Mouse (Mus musculus): ENCODE measurements around the gene Rai14. TPM values are rescaled to one million over a fixed set of nuclear protein-coding genes. Genes with fewer than 3 reads are reported as not detected.
A peak's percentile ranks its signal among the peaks of the same experiment; 100 is the strongest.

Gene Rai14
- polyA plus RNA-seq, 1 experiment from 2014 or later: 59.8 TPM

DNA sequence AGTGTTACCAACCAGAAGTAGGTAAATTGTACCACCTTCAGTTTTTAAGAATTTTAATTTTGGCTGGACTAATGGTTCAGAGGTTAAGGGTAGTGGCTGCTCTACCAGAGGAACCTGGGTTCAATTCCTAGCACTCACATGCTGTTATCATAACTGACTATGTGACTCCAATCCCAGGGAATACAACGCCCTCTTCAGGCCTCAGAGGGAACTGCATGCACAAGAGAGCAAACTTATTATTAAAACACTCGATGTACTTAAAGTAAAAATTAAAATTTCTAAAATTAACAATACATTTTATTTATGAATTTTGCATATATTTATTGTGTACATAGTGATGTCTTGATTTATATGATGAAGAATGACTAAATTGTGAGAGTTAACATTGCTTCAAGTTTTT, 127.9 kb downstream of the Rai14 start:
- 75% methylated on average over 2 of the region's 2 CpGs for WGBS
- H3K4me1 ChIP-seq: no peaks in the 10 kb centered on the region
- no peak for ATAC-seq (ENCODE audit: low FRiP score)

DNA sequence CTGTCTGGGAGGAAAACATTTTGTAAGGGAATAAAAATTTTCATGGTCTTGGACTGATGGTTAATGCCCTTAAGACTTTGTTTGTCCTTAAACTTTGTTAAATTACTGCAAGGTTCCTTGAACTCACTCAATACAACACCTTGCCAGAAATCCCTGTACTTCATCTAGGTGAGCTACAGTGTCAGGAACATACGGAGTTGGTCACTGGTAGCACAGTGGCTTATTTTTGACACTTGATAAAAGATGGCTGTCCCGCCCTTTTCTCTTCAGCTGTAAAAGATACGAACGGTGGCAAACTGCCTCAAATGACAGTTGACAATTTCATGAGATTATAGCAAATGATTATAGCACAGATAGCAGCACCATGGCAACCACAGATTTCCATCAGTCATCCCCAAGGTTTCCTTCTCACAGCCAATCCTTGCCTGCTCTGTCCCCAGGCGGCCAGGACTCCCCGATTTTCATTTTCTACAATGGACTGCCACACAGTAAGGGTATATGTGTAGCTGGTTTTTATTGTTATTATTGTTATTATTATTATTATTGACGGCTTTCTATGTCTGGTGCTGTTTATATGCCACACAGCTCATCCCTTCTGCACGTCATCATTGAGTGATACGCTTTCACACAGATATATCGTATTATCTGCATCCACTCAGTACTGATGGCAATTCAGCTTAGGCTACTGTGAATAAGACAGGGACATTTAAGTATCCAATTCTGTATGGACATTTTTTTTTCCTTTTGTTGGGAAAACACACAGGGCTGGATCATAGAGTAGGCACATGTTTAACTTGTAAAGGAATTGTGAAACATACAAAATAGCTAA, 129.9 kb downstream of the Rai14 start:
- Histone ChIP-seq H3K27ac (no peak overlapping the region), H3K4me3 (replicated peaks) (no peak overlapping the region), H3K36me3 (replicated peaks) (peaks cover 20% of the 10 kb centered on the region), H3K9ac (no peak overlapping the region), H3K4me1 (no peaks in the 10 kb centered on the region), H3K27me3 (no peaks in the 10 kb centered on the region), H3K9me3 (no peaks in the 10 kb centered on the region), H3K4me2 (no peak overlapping the region)
- peak; percentile 67; the same call in 1 of the 2 replicates for ATAC-seq (ENCODE audit: low FRiP score)
- WGBS: 85% methylated on average over 10 of the region's 10 CpGs

More for the DNA sequence above, 127.9 kb downstream of the Rai14 start:
- no peak overlapping the region for H3K9ac ChIP-seq
- no peak overlapping the region for H3K4me2 ChIP-seq
- no peak overlapping the region for H3K27ac ChIP-seq
- H3K27me3 ChIP-seq: no peaks in the 10 kb centered on the region
- no peaks in the 10 kb centered on the region for H3K9me3 ChIP-seq
- H3K4me3 ChIP-seq (replicated peaks): no peak overlapping the region
- peaks cover 21% of the 10 kb centered on the region for H3K36me3 ChIP-seq (replicated peaks)

DNA sequence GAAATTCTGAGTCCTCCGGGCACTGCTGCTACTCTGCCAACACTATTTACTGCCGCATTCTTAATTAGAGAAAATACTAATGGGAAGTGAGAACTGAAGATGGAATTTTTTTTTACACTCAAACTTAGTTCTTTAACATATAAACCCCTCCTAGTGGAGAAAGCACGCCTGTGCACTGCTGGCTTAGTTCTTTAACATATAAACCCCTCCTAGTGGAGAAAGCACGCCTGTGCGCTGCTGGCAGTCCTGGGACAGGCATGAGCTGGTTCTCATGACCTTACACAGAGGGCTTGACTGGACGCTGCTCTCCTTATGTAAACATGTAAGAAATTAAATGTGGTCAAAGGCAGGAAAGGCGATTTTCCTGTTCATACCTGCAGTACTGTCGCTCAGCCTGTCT, 131.0 kb downstream of the Rai14 start:
- ATAC-seq (ENCODE audit: low FRiP score): peak; percentile 88
- Histone ChIP-seq H3K27me3 (no peaks in the 10 kb centered on the region), H3K4me1 (no peaks in the 10 kb centered on the region), H3K4me2 (no peak overlapping the region), H3K36me3 (replicated peaks) (peaks cover 24% of the 10 kb centered on the region), H3K9ac (no peak overlapping the region), H3K4me3 (replicated peaks) (no peak overlapping the region), H3K27ac (no peak overlapping the region), H3K9me3 (no peaks in the 10 kb centered on the region)
- WGBS: 58% methylated on average over 8 of the region's 8 CpGs

DNA sequence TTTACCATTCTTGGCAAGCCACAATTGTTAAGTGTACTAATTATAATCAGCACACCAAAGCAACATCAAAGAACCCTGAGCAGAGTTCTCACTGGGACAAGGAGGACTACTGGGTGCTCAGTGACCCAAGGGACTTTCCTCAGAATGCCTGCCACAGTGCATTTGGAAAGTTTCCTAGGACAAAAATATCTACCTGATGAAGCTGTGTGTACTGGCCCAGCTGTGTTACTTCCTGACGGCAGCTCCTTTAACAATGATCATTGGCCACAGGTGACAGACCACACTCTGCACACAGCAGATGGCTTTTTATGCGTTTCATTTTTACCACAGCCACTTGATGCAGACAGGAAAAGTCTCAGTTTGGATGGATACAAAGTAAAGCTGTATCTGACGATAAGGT, 135.3 kb downstream of the Rai14 start:
- Histone ChIP-seq H3K27ac (no peak overlapping the region), H3K27me3 (no peaks in the 10 kb centered on the region), H3K9ac (no peak overlapping the region), H3K9me3 (no peaks in the 10 kb centered on the region), H3K4me1 (no peaks in the 10 kb centered on the region), H3K36me3 (replicated peaks) (peaks cover 49% of the 10 kb centered on the region), H3K4me2 (no peak overlapping the region), H3K4me3 (replicated peaks) (no peak overlapping the region)
- 85% methylated on average over 3 of the region's 3 CpGs for WGBS
- ATAC-seq (ENCODE audit: low FRiP score): no peak

DNA sequence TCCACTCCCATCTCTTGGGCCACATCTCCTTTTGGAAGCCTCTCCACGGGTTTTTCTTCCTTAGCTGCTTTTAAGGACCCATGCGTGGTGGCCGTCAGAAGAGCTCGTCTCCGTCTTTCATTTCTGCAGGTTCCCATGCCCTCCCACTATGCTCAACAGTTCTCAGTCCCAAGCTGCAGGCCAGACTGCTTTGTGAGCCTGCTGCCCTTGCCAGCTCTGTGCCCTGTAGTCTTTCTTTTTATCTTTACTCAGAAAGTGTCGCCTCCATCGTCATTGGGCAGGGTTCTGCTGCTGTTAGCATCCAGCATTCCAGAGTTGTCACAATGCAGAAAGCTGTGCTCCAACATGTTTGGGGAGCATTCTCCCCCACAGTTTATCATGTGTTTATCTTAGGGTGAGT, 147.9 kb downstream of the Rai14 start:
- Histone ChIP-seq H3K9me3 (no peaks in the 10 kb centered on the region), H3K36me3 (replicated peaks) (peaks cover 39% of the 10 kb centered on the region), H3K27me3 (no peaks in the 10 kb centered on the region), H3K4me1 (no peaks in the 10 kb centered on the region), H3K27ac (no peak overlapping the region), H3K9ac (no peak overlapping the region), H3K4me3 (replicated peaks) (no peak overlapping the region), H3K4me2 (no peak overlapping the region)
- 91% methylated on average over 7 of the region's 7 CpGs for WGBS
- ATAC-seq (ENCODE audit: low FRiP score): no peak

DNA sequence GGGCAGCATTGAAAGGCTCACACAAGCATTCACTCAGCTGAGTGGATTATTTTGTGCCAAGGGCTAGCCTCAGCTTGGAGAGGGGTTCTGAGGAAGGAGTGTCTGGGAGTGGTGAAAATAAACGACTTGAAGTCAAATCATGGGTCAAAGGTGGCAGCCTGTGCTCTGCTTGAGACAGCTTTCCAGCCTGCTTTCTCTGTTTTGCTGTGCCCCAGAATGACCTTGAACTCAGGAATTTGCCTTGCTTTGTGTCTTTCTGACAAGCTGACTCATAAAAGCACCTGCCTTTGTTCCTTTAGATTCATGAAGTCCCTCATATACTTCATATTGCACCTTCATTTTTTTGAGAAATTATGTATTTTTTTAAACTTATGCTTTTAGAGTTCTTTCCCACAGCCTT, 150.2 kb downstream of the Rai14 start:
- H3K27ac ChIP-seq: no peak overlapping the region
- no peaks in the 10 kb centered on the region for H3K4me1 ChIP-seq
- H3K36me3 ChIP-seq (replicated peaks): peaks cover 18% of the 10 kb centered on the region
- no peak overlapping the region for H3K9ac ChIP-seq
- H3K27me3 ChIP-seq: no peaks in the 10 kb centered on the region
- no peak overlapping the region for H3K4me3 ChIP-seq (replicated peaks)
- no peak for ATAC-seq (ENCODE audit: low FRiP score)
- no peaks in the 10 kb centered on the region for H3K9me3 ChIP-seq
- H3K4me2 ChIP-seq: no peak overlapping the region
- WGBS: 78% methylated on average over 1 of the region's 1 CpGs

DNA sequence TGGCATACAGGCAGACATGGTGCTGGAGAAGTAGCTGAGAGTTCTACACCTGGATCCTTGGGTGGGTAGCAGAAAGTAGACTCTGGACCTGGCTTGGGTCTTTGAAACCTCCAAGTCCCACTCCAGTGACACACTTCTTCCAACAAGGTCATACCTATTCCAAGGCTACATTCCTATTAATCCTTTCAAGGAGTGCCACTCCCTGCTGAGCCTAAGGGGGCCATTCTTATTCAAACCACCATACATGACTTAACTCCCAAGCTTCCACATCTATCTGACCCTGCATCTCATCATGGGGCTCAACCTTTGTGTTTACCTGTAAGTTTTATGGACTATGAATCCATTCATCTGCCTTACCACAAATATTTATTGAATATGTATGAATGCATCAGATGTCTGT, 152.1 kb downstream of the Rai14 start:
- no peak for ATAC-seq (ENCODE audit: low FRiP score)
- Histone ChIP-seq H3K27ac (no peak overlapping the region), H3K4me1 (no peaks in the 10 kb centered on the region), H3K4me3 (replicated peaks) (no peak overlapping the region), H3K36me3 (replicated peaks) (peaks cover under 1% of the 10 kb centered on the region), H3K9me3 (no peaks in the 10 kb centered on the region), H3K9ac (no peak overlapping the region), H3K4me2 (no peak overlapping the region), H3K27me3 (no peaks in the 10 kb centered on the region)

DNA sequence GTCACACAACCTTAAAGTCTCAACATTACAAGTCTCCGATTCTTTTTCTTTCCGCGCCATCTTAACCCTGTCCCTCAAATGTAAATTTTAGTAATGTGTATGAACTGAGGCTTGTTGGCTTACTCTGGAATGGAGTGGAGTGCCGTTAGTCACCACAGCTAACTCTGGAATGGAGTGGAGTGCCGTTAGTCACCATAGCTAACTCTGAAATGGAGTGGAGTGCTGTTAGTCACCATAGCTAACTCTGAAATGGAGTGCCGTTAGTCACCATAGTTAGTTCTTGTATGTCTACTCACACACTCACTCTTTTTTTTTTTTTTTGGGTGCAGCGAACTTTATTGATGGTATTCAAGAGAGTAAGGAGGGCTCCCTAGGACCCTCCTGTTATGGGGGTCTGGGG, 154.4 kb downstream of the Rai14 start:
- Histone ChIP-seq H3K4me1 (no peaks in the 10 kb centered on the region), H3K36me3 (replicated peaks) (no peaks in the 10 kb centered on the region), H3K27me3 (no peaks in the 10 kb centered on the region), H3K9ac (no peak overlapping the region), H3K4me3 (replicated peaks) (no peak overlapping the region), H3K4me2 (no peak overlapping the region), H3K9me3 (no peaks in the 10 kb centered on the region), H3K27ac (no peak overlapping the region)
- no peak for ATAC-seq (ENCODE audit: low FRiP score)
- WGBS: 96% methylated on average over 7 of the region's 7 CpGs

DNA sequence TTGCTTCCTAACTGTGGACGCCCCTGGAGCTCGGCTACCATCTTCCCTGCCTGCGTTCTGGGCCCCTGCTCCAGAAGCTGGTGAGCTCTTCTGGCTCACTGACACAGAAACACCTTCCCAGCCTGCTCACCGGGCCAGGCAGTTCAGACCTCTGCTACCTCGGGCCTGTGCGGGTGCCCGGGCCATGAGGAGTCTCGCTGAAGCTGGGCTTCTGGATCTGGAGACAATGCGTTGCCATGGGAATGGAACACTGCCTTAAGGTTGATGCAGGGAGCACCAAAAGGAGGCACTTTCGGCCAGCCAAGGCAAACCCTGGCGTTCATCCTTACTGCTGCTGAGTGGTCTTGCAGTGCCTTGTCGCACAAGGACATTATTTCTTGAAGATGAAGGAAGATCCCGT, 156.0 kb downstream of the Rai14 start, which contains the start of gene Ttc23l:
Gene Ttc23l, minus strand, starts transcription at position 204 of the 400 bp plus-strand sequence.
- H3K27me3 ChIP-seq: no peaks in the 10 kb centered on the region
- 85% methylated on average over 13 of the region's 13 CpGs for WGBS
- ATAC-seq (ENCODE audit: low FRiP score): no peak

DNA sequence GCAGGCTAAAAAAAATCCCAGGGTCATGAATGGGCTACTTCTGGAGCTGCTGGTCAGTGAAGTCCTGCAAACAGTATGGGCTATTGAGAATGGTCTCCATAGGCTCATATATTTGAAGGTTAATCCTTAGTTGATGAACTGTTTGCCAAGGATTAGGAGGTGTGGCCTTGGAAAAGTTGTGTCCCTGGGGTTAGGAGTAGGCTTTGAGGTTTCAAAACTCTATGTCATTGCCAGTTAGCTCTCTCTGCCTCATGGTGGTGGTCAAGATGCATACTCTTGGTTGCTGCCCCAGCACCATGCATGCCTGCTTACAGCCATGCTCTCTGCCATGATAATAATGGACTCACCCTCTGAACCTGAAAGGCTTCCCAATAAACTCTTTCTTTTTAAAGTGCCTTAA, 160.1 kb downstream of the Rai14 start:
- H3K9me3 ChIP-seq: no peaks in the 10 kb centered on the region
- no peak overlapping the region for H3K9ac ChIP-seq
- H3K4me2 ChIP-seq: no peak overlapping the region
- no peaks in the 10 kb centered on the region for H3K4me1 ChIP-seq
- no peak overlapping the region for H3K27ac ChIP-seq
- H3K27me3 ChIP-seq: no peaks in the 10 kb centered on the region
- no peak for ATAC-seq (ENCODE audit: low FRiP score)
- H3K4me3 ChIP-seq (replicated peaks): no peak overlapping the region
- H3K36me3 ChIP-seq (replicated peaks): no peaks in the 10 kb centered on the region

More for the DNA sequence above, 156.0 kb downstream of the Rai14 start, which contains the start of gene Ttc23l:
- H3K4me2 ChIP-seq: no peak within 1 kb of the TSS
- H3K36me3 ChIP-seq (replicated peaks): no peaks in the 10 kb centered on the region
- no peak within 1 kb of the TSS for H3K27ac ChIP-seq
- H3K9me3 ChIP-seq: no peaks in the 10 kb centered on the region
- H3K4me3 ChIP-seq (replicated peaks): no peak within 1 kb of the TSS
- no peaks in the 10 kb centered on the region for H3K4me1 ChIP-seq
- no peak within 1 kb of the TSS for H3K9ac ChIP-seq

DNA sequence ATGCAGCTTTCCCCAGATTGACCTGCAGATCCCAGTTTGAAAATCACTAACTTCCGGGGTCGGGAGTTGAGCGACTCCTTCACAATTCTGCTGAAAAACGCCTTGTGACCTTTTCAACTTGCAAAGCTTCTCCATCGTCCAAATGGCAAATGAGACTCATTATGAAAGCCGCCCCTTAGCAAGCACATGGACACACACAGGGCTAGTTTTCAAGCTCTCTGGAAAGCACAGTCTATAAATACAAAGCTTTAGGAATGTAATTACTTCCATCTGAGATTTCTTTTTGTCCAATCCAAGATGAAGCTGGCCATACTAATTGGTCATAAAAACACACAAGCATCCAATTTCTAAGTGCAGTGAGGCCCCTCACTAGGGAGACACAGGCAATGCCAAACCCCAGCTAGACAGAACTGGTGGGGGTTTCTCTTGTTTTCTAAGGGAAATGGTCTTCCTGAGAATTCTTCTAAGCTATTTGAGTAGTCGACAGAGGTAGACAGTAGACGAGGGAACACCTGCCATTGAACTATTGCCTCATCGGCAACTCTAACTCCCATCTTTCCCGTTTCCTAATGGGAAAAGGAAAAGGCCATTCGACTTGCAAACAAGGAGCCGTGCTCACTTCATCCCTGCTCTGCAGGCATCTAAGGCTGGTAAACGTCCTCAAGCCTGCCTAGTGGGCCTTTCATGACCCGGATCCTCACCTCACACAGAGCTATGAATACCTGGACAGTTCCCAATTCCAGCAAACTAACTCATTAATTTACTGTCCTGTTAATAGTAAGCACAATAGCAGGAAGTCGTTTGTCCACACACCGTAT, 173.9 kb downstream of the Rai14 start:
- no peak overlapping the region for H3K9ac ChIP-seq
- no peak overlapping the region for H3K4me2 ChIP-seq
- WGBS: 69% methylated on average over 16 of the region's 16 CpGs

DNA sequence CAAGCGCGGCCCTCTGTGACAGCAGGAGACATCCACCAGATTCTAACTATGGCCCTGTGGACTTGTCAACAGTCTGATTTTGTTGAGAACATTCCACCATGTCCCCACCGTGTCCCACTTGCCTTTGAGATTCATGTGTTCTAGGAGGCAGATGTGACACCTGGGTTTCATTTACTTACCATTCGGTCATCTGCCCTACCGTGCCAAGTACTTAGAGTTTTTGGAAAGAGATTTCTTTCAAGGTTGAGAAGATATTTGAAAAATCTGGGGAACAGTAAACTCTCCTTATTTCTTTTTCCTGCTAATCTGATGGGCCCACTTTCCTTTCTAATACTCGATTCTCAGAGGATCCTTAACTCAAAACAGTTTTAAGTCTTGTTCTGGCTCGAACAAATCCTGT, 178.5 kb downstream of the Rai14 start:
- no peaks in the 10 kb centered on the region for H3K36me3 ChIP-seq (replicated peaks)
- no peak overlapping the region for H3K27ac ChIP-seq
- H3K9me3 ChIP-seq: no peaks in the 10 kb centered on the region
- no peak overlapping the region for H3K4me2 ChIP-seq
- H3K27me3 ChIP-seq: no peaks in the 10 kb centered on the region
- H3K9ac ChIP-seq: no peak overlapping the region
- peaks cover 6% of the 10 kb centered on the region for H3K4me1 ChIP-seq
- no peak overlapping the region for H3K4me3 ChIP-seq (replicated peaks)
- WGBS: 87% methylated on average over 7 of the region's 7 CpGs
- no peak for ATAC-seq (ENCODE audit: low FRiP score)

More for the DNA sequence above, 173.9 kb downstream of the Rai14 start:
- no peak for ATAC-seq (ENCODE audit: low FRiP score)
- Histone ChIP-seq H3K27me3 (no peaks in the 10 kb centered on the region), H3K4me1 (peaks cover 9% of the 10 kb centered on the region; the same call in 1 of the 2 replicates), H3K36me3 (replicated peaks) (no peaks in the 10 kb centered on the region), H3K9me3 (no peaks in the 10 kb centered on the region), H3K4me3 (replicated peaks) (no peak overlapping the region), H3K27ac (no peak overlapping the region)
